19 mouse cellular contexts compared by ENCODE assay signal in genomic region chr10:51191407-51192059, GRCm38 (mm10).
DNase-seq lines count a peak whose midpoint lies in the region; ATAC-seq lines count a peak whose summit lies in the region.
"Had no signal": no experiment of that assay in that cellular context is flagged by ENCODE, and none has a peak within 500 bp of the region (broad histone marks: within the 10 kb centered on the region; RNA-seq: fewer than 3 reads in every experiment).

No protein-coding gene starts in this region.

- H3K27ac ChIP-seq in midbrain, embryonic 13.5 days: no peak overlapping the region; the same call in 1 of the 2 replicates
- no peak overlapping the region for H3K27ac ChIP-seq in midbrain, embryonic 11.5 days (ENCODE audit: low read depth, low read length)
- H3K27ac ChIP-seq in hindbrain, embryonic 13.5 days: 0 out of 2 replicates have a peak overlapping the region, but pooled peaks have one; percentile 30
- no peak overlapping the region; the same call in 1 of the 2 replicates for H3K27ac ChIP-seq in midbrain, embryonic 16.5 days (ENCODE audit: low read length)
- H3K27ac ChIP-seq: embryonic facial prominence, embryonic 13.5 days; limb, embryonic 13.5 days; liver, embryonic 13.5 days; lung, embryonic 15.5 days had no signal

- ATAC-seq in midbrain, embryonic 13.5 days: peak; percentile 79
- ATAC-seq in midbrain, embryonic 11.5 days (ENCODE audit: low FRiP score): no peak
- ATAC-seq in hindbrain, embryonic 13.5 days (ENCODE audit: low FRiP score): peak; percentile 71; the same call in 1 of the 2 replicates
- ATAC-seq in midbrain, embryonic 16.5 days: peak; percentile 87
- ATAC-seq: intestine, postnatal 0 days had no signal

- no peak overlapping the region for H3K9ac ChIP-seq in midbrain, embryonic 13.5 days (replicated peaks)
- H3K9ac ChIP-seq in midbrain, embryonic 11.5 days (ENCODE audit: low read length): no peak overlapping the region
- H3K9ac ChIP-seq in hindbrain, embryonic 13.5 days: no peak overlapping the region
- H3K9ac ChIP-seq in midbrain, embryonic 16.5 days (ENCODE audit: low read depth, low read length): no peak overlapping the region
- H3K9ac ChIP-seq: embryonic facial prominence, embryonic 13.5 days; limb, embryonic 13.5 days; liver, embryonic 13.5 days; lung, embryonic 15.5 days had no signal

- no peaks in the 10 kb centered on the region for H3K27me3 ChIP-seq in midbrain, embryonic 13.5 days
- H3K27me3 ChIP-seq in midbrain, embryonic 11.5 days (ENCODE audit: control insufficient read depth, insufficient read depth, low read length): no peaks in the 10 kb centered on the region
- H3K27me3 ChIP-seq in hindbrain, embryonic 13.5 days: no peaks in the 10 kb centered on the region
- no peaks in the 10 kb centered on the region for H3K27me3 ChIP-seq in midbrain, embryonic 16.5 days (ENCODE audit: control insufficient read depth, insufficient read depth, low read depth, low read length)
- H3K27me3 ChIP-seq: embryonic facial prominence, embryonic 13.5 days; limb, embryonic 13.5 days; liver, embryonic 13.5 days; lung, embryonic 15.5 days had no signal

- H3K4me1 ChIP-seq in midbrain, embryonic 13.5 days (replicated peaks): no peaks in the 10 kb centered on the region
- no peaks in the 10 kb centered on the region for H3K4me1 ChIP-seq in midbrain, embryonic 11.5 days (ENCODE audit: control insufficient read depth, insufficient read depth, low read length)
- H3K4me1 ChIP-seq in hindbrain, embryonic 13.5 days (replicated peaks): no peaks in the 10 kb centered on the region
- H3K4me1 ChIP-seq in midbrain, embryonic 16.5 days (ENCODE audit: control insufficient read depth, insufficient read depth, low read length): peaks cover 4% of the 10 kb centered on the region; the same call in 1 of the 2 replicates
- H3K4me1 ChIP-seq: embryonic facial prominence, embryonic 13.5 days; limb, embryonic 13.5 days; liver, embryonic 13.5 days; lung, embryonic 15.5 days had no signal

- H3K4me2 ChIP-seq in midbrain, embryonic 13.5 days (replicated peaks): no peak overlapping the region
- no peak overlapping the region for H3K4me2 ChIP-seq in midbrain, embryonic 11.5 days
- H3K4me2 ChIP-seq in hindbrain, embryonic 13.5 days: no peak overlapping the region
- 0 out of 2 replicates have a peak overlapping the region, but pooled peaks have one; percentile 2 for H3K4me2 ChIP-seq in midbrain, embryonic 16.5 days (ENCODE audit: low read length)
- H3K4me2 ChIP-seq: embryonic facial prominence, embryonic 13.5 days; limb, embryonic 13.5 days; liver, embryonic 13.5 days; lung, embryonic 15.5 days had no signal

- DNase-seq in midbrain, embryonic 11.5 days (ENCODE audit: low spot score, missing footprints): no peak
- no peak for DNase-seq in adipocyte (ENCODE audit: low spot score)
- no peak for DNase-seq in adrenal gland, adult 18-20 months (ENCODE audit: low spot score in 2 of 2)
- no peak for DNase-seq in layer of hippocampus, adult 11-12 months (ENCODE audit: low spot score)
- DNase-seq: adrenal gland, adult 2 months; cerebellum, postnatal 14 days; gastrocnemius, postnatal 14 days; heart, adult 18-20 months; liver, embryonic 13.5 days; lung, postnatal 4 days; right cerebral cortex, postnatal 25 days; thymus, adult 2 months had no signal

- no peaks in the 10 kb centered on the region for H3K36me3 ChIP-seq in midbrain, embryonic 13.5 days
- no peaks in the 10 kb centered on the region for H3K36me3 ChIP-seq in midbrain, embryonic 11.5 days (ENCODE audit: control insufficient read depth, insufficient read depth, low read length)
- no peaks in the 10 kb centered on the region for H3K36me3 ChIP-seq in hindbrain, embryonic 13.5 days
- H3K36me3 ChIP-seq in midbrain, embryonic 16.5 days (ENCODE audit: control insufficient read depth, insufficient read depth, low read length): no peaks in the 10 kb centered on the region
- H3K36me3 ChIP-seq: embryonic facial prominence, embryonic 13.5 days; limb, embryonic 13.5 days; liver, embryonic 13.5 days; lung, embryonic 15.5 days had no signal

- H3K4me3 ChIP-seq in midbrain, embryonic 13.5 days (replicated peaks): no peak overlapping the region
- no peak overlapping the region for H3K4me3 ChIP-seq in midbrain, embryonic 11.5 days (ENCODE audit: low read depth, low read length)
- no peak overlapping the region for H3K4me3 ChIP-seq in hindbrain, embryonic 13.5 days
- no peak overlapping the region for H3K4me3 ChIP-seq in midbrain, embryonic 16.5 days (ENCODE audit: low read depth, low read length)
- H3K4me3 ChIP-seq: embryonic facial prominence, embryonic 13.5 days; limb, embryonic 13.5 days; liver, embryonic 13.5 days; lung, embryonic 15.5 days had no signal

- H3K9me3 ChIP-seq in midbrain, embryonic 13.5 days: no peaks in the 10 kb centered on the region
- H3K9me3 ChIP-seq in midbrain, embryonic 11.5 days (ENCODE audit: control insufficient read depth, low read length): no peaks in the 10 kb centered on the region
- H3K9me3 ChIP-seq in hindbrain, embryonic 13.5 days: no peaks in the 10 kb centered on the region
- no peaks in the 10 kb centered on the region for H3K9me3 ChIP-seq in midbrain, embryonic 16.5 days (replicated peaks; ENCODE audit: control insufficient read depth, low read length, poor library complexity, severe bottlenecking)
- H3K9me3 ChIP-seq: embryonic facial prominence, embryonic 13.5 days; limb, embryonic 13.5 days; liver, embryonic 13.5 days; lung, embryonic 15.5 days had no signal

- WGBS in midbrain, embryonic 13.5 days: 45% methylated on average over 5 of the region's 5 CpGs
- 58% methylated on average over 5 of the region's 5 CpGs for WGBS in midbrain, embryonic 11.5 days
- WGBS in hindbrain, embryonic 13.5 days: 40% methylated on average over 5 of the region's 5 CpGs
- 28% methylated on average over 5 of the region's 5 CpGs for WGBS in midbrain, embryonic 16.5 days
